Mouse (Mus musculus): ENCODE measurements around the gene Xkr8.

DNA sequence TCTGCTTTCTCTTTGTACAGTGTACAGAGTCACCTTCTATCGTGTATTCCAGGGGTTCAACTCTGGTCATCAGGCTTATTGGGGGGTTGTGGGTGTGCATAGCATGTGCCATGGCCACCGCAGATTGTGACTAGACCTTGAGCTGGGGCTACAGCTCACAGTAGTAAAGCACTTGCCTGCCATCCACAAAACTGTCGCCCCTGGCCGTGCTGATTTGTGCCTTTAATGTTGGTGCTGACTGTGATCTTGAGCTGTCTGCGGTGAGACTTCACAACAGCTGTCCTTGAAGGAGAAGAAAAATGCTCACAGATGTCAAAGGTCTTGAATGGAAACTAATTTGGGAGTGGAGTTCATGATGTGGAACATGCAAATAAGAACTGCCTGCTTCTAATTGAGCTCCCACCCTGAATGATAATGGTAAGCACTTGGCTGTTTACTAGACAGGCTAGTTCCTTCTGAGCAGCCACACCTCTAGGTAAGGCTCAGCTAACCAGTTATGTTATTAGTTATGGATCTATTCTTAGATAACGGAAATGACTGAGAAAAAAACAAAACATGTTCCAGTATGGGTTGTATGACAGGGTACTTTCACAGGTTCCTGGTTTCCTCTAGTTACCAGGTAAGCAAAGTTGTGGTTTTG is 46.3 kb upstream of the Xkr8 start:
- TF ChIP-seq CTCF (IDR thresholded peaks at IDR 0.05) (no peak), EP300 (IDR thresholded peaks at IDR 0.05) (no peak)

Data from lung, postnatal 0 days (tissue).